Mouse (Mus musculus): ENCODE results near the gene Arhgap18. TPM values are rescaled to one million over a fixed set of nuclear protein-coding genes. Genes with fewer than 3 reads are reported as not detected.
"Not testable (repeated sequence)": the region's sequence is repeated elsewhere in the genome, so short reads cannot be mapped to it uniquely, and the experiment has no call there.

Gene Arhgap18
- polyA plus RNA-seq, 2 experiments from 2014 or later, result 46.8 to 50.9 TPM

DNA sequence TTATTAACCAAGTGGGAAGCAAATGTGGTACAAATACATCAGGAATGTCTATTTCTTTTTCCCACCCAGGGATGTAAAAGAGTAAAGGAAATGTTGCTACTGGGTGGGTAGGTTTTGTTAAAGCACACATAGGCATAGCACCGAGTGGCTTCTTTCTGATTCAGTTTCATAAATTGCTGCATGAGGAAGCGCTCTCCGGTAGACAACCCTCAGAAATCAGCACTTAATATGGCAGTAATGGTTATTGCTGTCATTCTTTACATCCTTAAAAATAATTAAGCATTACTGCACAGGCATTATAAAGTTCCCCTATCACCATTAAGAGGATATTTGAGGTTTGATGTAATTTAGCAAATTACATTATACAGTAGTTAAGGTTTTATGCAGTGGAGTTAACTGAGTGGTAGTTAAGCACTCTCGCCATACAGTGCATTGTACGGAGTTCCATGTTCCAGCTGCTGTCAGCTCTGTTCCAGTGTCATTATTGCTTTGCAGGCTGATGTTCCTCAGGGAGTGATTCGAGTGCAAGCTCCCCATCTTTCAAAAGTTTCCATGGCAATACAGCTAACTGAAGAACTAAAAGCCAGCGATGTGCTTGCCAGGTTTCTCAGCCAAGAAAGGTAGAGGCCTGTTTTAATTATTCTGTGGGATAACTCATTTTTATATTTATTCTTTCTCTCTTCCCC, 159.0 kb downstream of the Arhgap18 start:
- ATAC-seq, result no peak

DNA sequence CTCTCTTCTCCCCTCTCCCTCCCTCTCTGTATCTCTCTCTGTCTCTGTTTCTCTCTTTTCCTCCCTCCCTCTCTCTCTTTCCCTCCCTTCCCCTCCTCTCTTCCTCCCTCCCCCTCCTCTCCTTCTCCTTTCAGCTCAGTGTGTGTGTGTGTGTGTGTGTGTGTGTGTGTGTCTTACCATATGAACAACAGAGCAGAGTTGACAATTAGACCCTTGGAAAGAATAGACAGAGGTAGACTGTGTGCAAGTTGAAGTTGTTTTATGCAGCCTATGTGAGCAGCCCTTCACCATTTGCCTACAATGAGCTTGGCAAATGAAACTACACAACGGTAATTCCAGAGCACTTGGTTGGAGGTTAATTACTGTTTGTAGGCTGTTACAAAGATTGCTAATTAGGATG, 159.6 kb downstream of the Arhgap18 start:
- ATAC-seq, result no peak

DNA sequence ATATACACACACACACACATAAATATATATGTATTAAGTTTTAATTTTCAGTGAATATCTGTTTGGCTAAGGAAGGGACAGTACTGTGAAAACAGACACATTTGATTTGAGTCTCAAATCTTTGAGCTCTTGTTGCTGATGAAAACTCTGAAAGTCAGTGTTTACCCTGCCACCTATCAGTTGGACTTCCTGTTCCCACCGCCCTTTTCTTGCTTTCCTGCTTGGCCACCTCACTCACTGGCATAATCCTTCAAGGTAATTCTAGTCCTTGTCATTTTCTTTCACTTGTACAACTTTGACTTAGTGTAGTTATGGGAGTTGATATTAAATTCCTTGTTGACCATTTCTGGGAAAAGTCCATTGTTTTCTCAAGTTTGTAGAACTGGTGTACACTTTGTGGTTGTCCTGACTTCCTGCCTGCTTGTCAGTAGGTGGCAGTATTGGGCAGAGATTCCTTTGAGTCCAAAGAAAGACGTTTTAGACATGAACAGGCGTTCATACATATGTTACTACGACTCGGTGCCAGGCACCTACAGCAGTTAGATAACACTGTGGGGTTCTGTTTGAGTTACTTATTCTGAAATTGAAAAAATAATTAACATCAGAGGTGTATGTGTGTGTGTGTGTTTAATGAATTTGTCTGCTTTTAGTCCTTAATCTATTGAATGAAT, 166.2 kb downstream of the Arhgap18 start:
- ATAC-seq, result peak; percentile 56

- no peak for ATAC-seq
Measured at GRCm38 (mm10) chr10:26920383-26920979, 167.3 kb downstream of the Arhgap18 start.

DNA sequence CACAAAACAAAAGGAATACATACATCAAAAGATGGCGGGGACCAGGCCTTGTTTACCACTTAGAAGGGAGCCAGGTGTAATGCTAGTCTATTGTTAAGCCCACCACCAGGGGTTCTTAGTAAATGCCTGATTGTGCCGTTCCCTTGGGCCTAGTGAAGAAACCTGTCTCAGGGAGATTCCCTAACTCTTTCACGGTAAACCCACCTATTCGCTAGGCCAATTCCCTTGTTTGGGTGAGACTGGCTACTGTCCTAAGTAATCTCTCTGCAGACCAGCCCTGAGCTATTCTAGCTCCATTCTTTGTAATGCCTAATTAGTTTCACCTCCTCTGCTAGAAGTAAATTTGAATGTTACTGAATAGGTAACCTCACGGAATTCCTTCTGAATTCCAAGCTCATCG, 182.8 kb downstream of the Arhgap18 start:
- ATAC-seq, result not testable (repeated sequence)

- not testable (repeated sequence) for ATAC-seq
Measured at GRCm38 (mm10) chr10:26938464-26938863, 185.2 kb downstream of the Arhgap18 start.

- no peak for ATAC-seq
Measured at GRCm38 (mm10) chr10:26939549-26939948, 186.3 kb downstream of the Arhgap18 start.

GRCm38 (mm10) chr10:26948331-26948730, 195.1 kb downstream of the Arhgap18 start:
- ATAC-seq, result no peak

DNA sequence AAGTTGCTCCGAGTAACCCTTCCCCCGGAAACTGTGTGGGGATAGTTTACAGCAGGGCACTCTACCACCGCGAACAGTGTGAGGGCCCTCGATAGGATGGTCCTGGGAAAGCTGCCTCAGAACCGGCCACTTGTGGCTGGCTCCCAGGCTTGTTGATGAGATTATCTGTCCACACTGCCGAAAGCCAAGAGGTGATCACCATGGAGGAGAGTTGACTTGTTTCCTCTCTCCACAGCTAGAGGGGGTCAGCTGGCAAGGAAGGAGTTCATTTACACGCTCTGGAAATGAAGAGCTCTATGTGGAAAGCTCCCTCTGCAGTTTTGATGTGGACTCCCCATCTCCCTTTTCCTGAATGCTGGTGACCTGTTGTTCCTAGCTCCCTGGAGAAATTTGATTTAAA, 196.4 kb downstream of the Arhgap18 start:
- no peak for ATAC-seq

GRCm38 (mm10) chr10:26950448-26950847, 197.2 kb downstream of the Arhgap18 start:
- no peak for ATAC-seq

DNA sequence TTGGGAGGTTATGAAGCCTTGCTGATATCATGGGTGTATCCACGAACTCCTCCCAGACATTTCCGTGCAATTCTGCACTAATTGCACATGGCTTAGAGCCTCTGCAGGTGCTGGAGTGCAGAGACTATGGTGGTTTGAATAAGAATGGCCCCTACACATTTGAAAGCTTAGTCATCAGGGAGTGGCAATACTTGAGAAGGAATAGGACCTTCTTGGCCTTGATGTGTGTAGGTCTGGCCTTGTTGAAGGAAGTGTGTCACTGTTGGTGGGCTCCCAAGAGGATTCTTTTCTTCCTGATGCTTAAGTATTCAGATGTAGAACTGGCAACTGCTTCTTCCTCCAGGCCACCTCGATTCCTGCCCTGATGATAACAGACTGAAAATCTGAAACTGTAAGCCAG, 205.3 kb downstream of the Arhgap18 start:
- ATAC-seq, result no peak

All from CD4-positive, CD25-positive, alpha-beta regulatory T cell, adult 4 months (primary cell).